Mouse (Mus musculus): ENCODE measurements around the gene 4930402F06Rik. TPM values are rescaled to one million over a fixed set of nuclear protein-coding genes. Genes with fewer than 3 reads are reported as not detected.

The 4930402F06Rik gene
- not detected for polyA plus RNA-seq (2012; fragmentation: generic; extraction: Trizol)

GRCm38 (mm10) chr2:35397096-35397495 is at the start of gene 4930402F06Rik:
4930402F06Rik (minus strand) TSS chr2:35397175.

GRCm38 (mm10) chr2:35367629-35368028 is 29.3 kb downstream of the 4930402F06Rik start, which contains the start of gene 4930568D16Rik:
4930568D16Rik (minus strand) TSS chr2:35367729.

GRCm38 (mm10) chr2:35336388-35337280 is 60.3 kb downstream of the 4930402F06Rik start, which contains the start of gene Stom:
Stom (minus strand) TSS chr2:35336976.

Other genes with a start within 250 kb of the 4930402F06Rik start
- 10 to 100 TPM; 20.9 to 63.8 TPM for gene Rab14, start 196.1 kb downstream of the 4930402F06Rik start, polyA plus RNA-seq (2012; fragmentation: generic; extraction: Trizol)
- 100 to 1,000 TPM; 263 to 964 TPM for gene Gsn, start 140.8 kb downstream of the 4930402F06Rik start, polyA plus RNA-seq (2012; fragmentation: generic; extraction: Trizol)
- 100 to 1,000 TPM in 1 of 2 experiments, 10 to 100 TPM in 1; 15.7 to 105 TPM for gene Stom, start 60.2 kb downstream of the 4930402F06Rik start, polyA plus RNA-seq (2012; fragmentation: generic; extraction: Trizol)
- not detected for gene 4930568D16Rik, start 29.4 kb downstream of the 4930402F06Rik start, polyA plus RNA-seq (2012; fragmentation: generic; extraction: Trizol)
- 10 to 100 TPM in 1 of 2 experiments, 1 to 10 TPM in 1; 3.5 to 12.9 TPM for gene Ggta1, start 66.1 kb upstream of the 4930402F06Rik start, polyA plus RNA-seq (2012; fragmentation: generic; extraction: Trizol)
- gene Dab2ip, start 161.1 kb upstream of the 4930402F06Rik start, polyA plus RNA-seq (2012; fragmentation: generic; extraction: Trizol), result 10 to 100 TPM in 1 of 2 experiments, 1 to 10 TPM in 1; 3.5 to 27.2 TPM

Measured in C3H10T1/2 (cell line).